Mouse (Mus musculus) heart, postnatal 0 days (tissue): ENCODE measurements at regions not wholly inside any gene's neighbourhood (a gene's known extent, or its start where the extent isn't known, plus 50 kb on each side); places are given as distances from the start of the nearest gene placed in this dataset.

Experiments
- ATAC-seq: fragments of 200-750 bp; cut with Nextera tagmentation; 2 replicates; pipeline ENCODE4 v1.8.0; 2017; ENCODE audit warnings: low read depth, moderate number of reproducible peaks, moderate library complexity; ENCODE audit not compliant: insufficient read depth
- DNase-seq: peaks from one replicate; pipeline ENCODE4 v3.0.0-alpha.2; 2016; ENCODE audit warnings: low spot score
- H3K27ac ChIP-seq: fragments of 300-500 bp; sonication (generic); 2 replicates; pipeline ENCODE4 v1.5.1; 2014; ENCODE audit warnings: low read depth, mild to moderate bottlenecking
- H3K27me3 ChIP-seq: fragments of 300-500 bp; sonication (generic); 2 replicates; pipeline ENCODE4 v1.6.1; 2014; ENCODE audit warnings: low read length, mixed read lengths; ENCODE audit not compliant: control insufficient read depth, insufficient read depth
- H3K36me3 ChIP-seq: fragments of 300-500 bp; sonication (generic); replicated peaks from 2 replicates; pipeline ENCODE4 v1.6.1; 2014; ENCODE audit warnings: low read length, mixed read lengths; ENCODE audit not compliant: control insufficient read depth, insufficient read depth
- H3K4me1 ChIP-seq: fragments of 300-500 bp; sonication (generic); 2 replicates; pipeline ENCODE4 v1.6.1; 2014; ENCODE audit warnings: antibody characterized with exemption; ENCODE audit not compliant: control insufficient read depth, insufficient read depth
- H3K4me2 ChIP-seq: fragments of 300-500 bp; sonication (generic); 2 replicates; pipeline ENCODE4 v1.6.1; 2014; ENCODE audit warnings: low read depth, mild to moderate bottlenecking, low read length, moderate library complexity
- H3K4me3 ChIP-seq: fragments of 300-500 bp; sonication (generic); 2 replicates; pipeline ENCODE4 v1.5.1; 2014; ENCODE audit warnings: low read depth, low read length
- H3K9ac ChIP-seq: fragments of 300-500 bp; sonication (generic); replicated peaks from 2 replicates; pipeline ENCODE4 v1.6.1; 2014; ENCODE audit warnings: low read depth, low read length, mixed read lengths
- H3K9me3 ChIP-seq: fragments of 300-500 bp; sonication (generic); replicated peaks from 2 replicates; pipeline ENCODE4 v1.6.1; 2016; ENCODE audit warnings: low read length; ENCODE audit not compliant: control insufficient read depth
- CTCF ChIP-seq: IDR thresholded peaks from 2 replicates; pipeline ENCODE4 v1.5.1; 2016; ENCODE audit warnings: antibody characterized with exemption, control low read depth, low read depth
- EP300 ChIP-seq: IDR thresholded peaks from 2 replicates; pipeline ENCODE4 v1.6.1; 2016; ENCODE audit warnings: antibody characterized with exemption, low read depth
- WGBS: fragments of 180-500 bp; shearing (Covaris S2); extraction: QIAGEN DNeasy Blood & Tissue Kit; methylation state at CpG from one replicate; pipeline ENCODE4 v1.1.7; 2014; 5-methylcytosine and 5-hydroxymethylcytosine counted together

GRCm38 (mm10) chr7:72503756-72504155, 197.3 kb upstream of the Mctp2 start:
- no peak for TF ChIP-seq EP300
- no peak for TF ChIP-seq CTCF
- Histone ChIP-seq H3K9me3 (no peaks in the 10 kb centered on the region), H3K9ac (no peak overlapping the region), H3K27me3 (no peaks in the 10 kb centered on the region), H3K4me3 (no peak overlapping the region), H3K4me1 (no peaks in the 10 kb centered on the region), H3K27ac (no peak overlapping the region), H3K4me2 (no peak overlapping the region), H3K36me3 (no peaks in the 10 kb centered on the region)
- DNase-seq = no peak
- ATAC-seq = no peak

DNA sequence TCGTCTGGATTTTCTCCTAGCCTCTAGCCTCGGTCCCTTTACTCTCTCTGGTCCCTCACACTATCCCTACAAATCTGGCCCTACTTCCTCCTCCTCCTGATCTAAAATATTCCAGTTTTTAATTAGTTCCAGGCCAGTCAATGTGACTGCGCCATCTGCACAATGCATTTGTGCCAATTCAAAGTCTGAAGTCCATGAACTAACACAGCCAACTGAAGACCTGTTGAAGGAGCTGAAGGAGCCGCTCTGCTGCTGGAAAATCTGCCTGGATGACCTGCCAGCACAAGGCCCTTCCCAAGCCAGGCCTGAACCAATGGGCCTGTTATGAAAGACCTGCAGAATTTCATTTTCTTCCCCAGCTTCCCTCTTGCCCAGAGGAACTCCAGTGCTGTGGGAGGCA, 197.9 kb upstream of the Mctp2 start:
- DNase-seq (no peak), ATAC-seq (no peak)
- H3K4me3 ChIP-seq = no peak overlapping the region
- TF ChIP-seq CTCF (no peak), EP300 (no peak)
- H3K27me3 ChIP-seq = no peaks in the 10 kb centered on the region
- no peaks in the 10 kb centered on the region for H3K9me3 ChIP-seq
- H3K9ac ChIP-seq = no peak overlapping the region
- no peaks in the 10 kb centered on the region for H3K36me3 ChIP-seq
- 80% methylated on average over 4 of the region's 4 CpGs for WGBS
- H3K4me2 ChIP-seq = no peak overlapping the region
- no peak overlapping the region for H3K27ac ChIP-seq
- no peaks in the 10 kb centered on the region for H3K4me1 ChIP-seq

DNA sequence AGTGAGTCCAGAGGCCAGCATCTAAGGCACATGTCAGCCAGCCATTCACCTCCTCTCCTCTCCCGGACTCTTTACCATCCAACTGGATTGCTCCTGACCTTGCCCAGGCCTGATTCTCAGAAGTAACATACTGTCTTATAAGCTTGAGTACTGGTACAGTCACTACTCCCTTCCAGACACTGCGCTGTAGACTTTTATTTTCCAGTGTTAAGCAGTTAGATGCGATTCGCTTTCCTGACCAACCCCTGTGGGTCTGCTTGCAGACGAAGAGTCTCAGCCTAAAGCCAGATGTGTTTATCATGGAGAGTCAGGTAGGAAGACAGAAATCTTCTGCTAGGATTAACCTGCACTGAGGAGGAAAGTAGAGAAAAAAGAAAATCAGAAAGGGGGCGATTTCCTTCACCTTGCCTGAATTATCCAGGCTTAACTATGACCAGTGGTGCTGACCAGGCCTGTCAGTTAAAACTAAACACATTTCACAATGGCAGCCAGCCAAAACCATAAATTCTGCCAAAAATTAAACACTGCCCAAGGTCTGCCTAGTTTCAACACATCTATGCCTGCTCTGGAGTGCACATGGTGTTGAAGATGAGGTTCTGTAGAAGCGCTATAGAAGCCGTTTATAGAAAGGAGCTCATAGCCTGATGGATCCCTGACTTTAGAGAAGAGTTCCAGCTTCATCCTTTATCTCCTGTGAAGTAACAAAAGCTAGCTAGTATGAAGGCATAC, 199.5 kb upstream of the Mctp2 start:
- Histone ChIP-seq H3K4me2 (no peak overlapping the region), H3K4me3 (no peak overlapping the region), H3K27me3 (no peaks in the 10 kb centered on the region), H3K4me1 (no peaks in the 10 kb centered on the region), H3K27ac (no peak overlapping the region), H3K36me3 (no peaks in the 10 kb centered on the region), H3K9me3 (no peaks in the 10 kb centered on the region), H3K9ac (no peak overlapping the region)
- DNase-seq = no peak
- no peak for ATAC-seq
- WGBS = 79% methylated on average over 8 of the region's 8 CpGs
- TF ChIP-seq EP300 (no peak), CTCF (no peak)

DNA sequence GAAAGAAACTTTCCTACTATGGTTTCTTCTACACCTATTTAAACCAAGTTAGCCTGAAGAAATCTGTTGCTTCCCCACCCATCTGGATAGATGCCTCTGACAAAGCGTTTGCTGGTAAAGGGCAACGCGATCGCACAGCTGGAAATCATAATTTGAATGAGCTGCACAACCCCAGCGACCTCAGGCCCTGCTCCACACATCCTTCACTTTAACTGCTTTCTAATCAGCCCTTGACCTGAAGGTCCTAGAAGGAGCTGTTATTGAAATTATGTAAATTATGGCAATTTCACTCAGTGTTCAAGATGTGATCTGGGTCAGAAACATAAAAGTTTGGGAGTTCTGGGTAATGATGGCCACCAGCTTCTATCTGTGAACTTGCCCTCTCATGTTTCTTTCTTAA, 201.5 kb upstream of the Mctp2 start:
- no peaks in the 10 kb centered on the region for H3K9me3 ChIP-seq
- no peak overlapping the region for H3K9ac ChIP-seq
- DNase-seq = no peak
- no peak overlapping the region for H3K4me3 ChIP-seq
- WGBS = 79% methylated on average over 5 of the region's 5 CpGs
- no peaks in the 10 kb centered on the region for H3K27me3 ChIP-seq
- no peak for ATAC-seq
- no peak overlapping the region for H3K27ac ChIP-seq
- no peaks in the 10 kb centered on the region for H3K4me1 ChIP-seq
- no peaks in the 10 kb centered on the region for H3K36me3 ChIP-seq
- no peak overlapping the region for H3K4me2 ChIP-seq
- TF ChIP-seq EP300 (no peak), CTCF (no peak)

- no peak for DNase-seq
- Histone ChIP-seq H3K4me2 (no peak overlapping the region), H3K9me3 (no peaks in the 10 kb centered on the region), H3K9ac (no peak overlapping the region), H3K4me1 (no peaks in the 10 kb centered on the region), H3K4me3 (no peak overlapping the region), H3K27me3 (no peaks in the 10 kb centered on the region), H3K27ac (no peak overlapping the region), H3K36me3 (no peaks in the 10 kb centered on the region)
- WGBS = 43% methylated on average over 4 of the region's 4 CpGs
- no peak for ATAC-seq
- TF ChIP-seq CTCF = no peak
- no peak for TF ChIP-seq EP300
Measured at GRCm38 (mm10) chr7:72510116-72510515, 203.7 kb upstream of the Mctp2 start.

DNA sequence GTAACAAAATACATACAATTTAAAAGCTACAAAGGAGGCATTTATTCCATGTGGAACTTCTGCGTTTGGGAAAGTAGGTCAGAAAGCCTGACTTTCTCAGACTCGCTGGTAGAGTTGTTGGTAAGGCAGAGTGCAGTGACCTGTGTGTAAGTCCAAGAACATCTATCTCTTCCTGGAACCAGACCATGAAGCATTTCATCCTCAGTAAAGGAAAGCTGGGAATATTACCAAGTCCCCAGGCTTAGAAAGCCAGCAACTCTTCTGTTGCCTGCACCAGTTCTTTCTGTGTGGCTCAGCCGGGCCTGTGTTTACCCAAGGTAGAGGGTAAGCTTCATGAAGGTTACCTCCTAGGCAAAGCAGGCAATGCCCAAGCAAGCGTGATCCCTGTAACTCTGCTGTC, 207.0 kb upstream of the Mctp2 start:
- Histone ChIP-seq H3K27me3 (no peaks in the 10 kb centered on the region), H3K9me3 (no peaks in the 10 kb centered on the region), H3K27ac (no peak overlapping the region), H3K36me3 (no peaks in the 10 kb centered on the region), H3K4me1 (no peaks in the 10 kb centered on the region), H3K4me3 (no peak overlapping the region), H3K4me2 (no peak overlapping the region), H3K9ac (no peak overlapping the region)
- ATAC-seq (no peak), DNase-seq (no peak)
- TF ChIP-seq CTCF (no peak), EP300 (no peak)
- WGBS = 71% methylated on average over 4 of the region's 4 CpGs
